Mouse (Mus musculus) kidney, embryonic 14.5 days (tissue): ENCODE measurements around the gene Mvd. TPM values are rescaled to one million over a fixed set of nuclear protein-coding genes. Genes with fewer than 3 reads are reported as not detected.

ENCODE experiments used
- ATAC-seq: fragments of 200-750 bp; cut with Nextera tagmentation; 2 replicates; pipeline ENCODE4 v1.8.0; 2017; ENCODE audit warnings: moderate number of reproducible peaks, mild to moderate bottlenecking, moderate TSS enrichment, moderate library complexity; ENCODE audit not compliant: low FRiP score, low TSS enrichment
- H3K27ac ChIP-seq: fragments of 300-500 bp; sonication (generic); 2 replicates; pipeline ENCODE4 v1.5.1; 2014; ENCODE audit warnings: low read depth, mild to moderate bottlenecking, low read length, moderate library complexity, mixed read lengths
- H3K27me3 ChIP-seq: fragments of 300-500 bp; sonication (generic); 2 replicates; pipeline ENCODE4 v1.6.1; 2014; ENCODE audit warnings: mild to moderate bottlenecking, low read length; ENCODE audit not compliant: control insufficient read depth, insufficient read depth
- H3K36me3 ChIP-seq: fragments of 300-500 bp; sonication (generic); 2 replicates; pipeline ENCODE4 v1.6.1; 2014; ENCODE audit warnings: low read length, mixed read lengths; ENCODE audit not compliant: control insufficient read depth, insufficient read depth
- H3K4me1 ChIP-seq: fragments of 300-500 bp; sonication (generic); 2 replicates; pipeline ENCODE4 v1.6.1; 2014; ENCODE audit warnings: low read length, mixed read lengths; ENCODE audit not compliant: control insufficient read depth, insufficient read depth
- H3K4me2 ChIP-seq: fragments of 300-500 bp; sonication (generic); replicated peaks from 2 replicates; pipeline ENCODE4 v1.6.1; 2014; ENCODE audit warnings: low read depth, mild to moderate bottlenecking, low read length
- H3K4me3 ChIP-seq: fragments of 300-500 bp; sonication (generic); 2 replicates; pipeline ENCODE4 v1.5.1; 2014; ENCODE audit warnings: mild to moderate bottlenecking, low read length
- H3K9ac ChIP-seq: fragments of 300-500 bp; sonication (generic); 2 replicates; pipeline ENCODE4 v1.6.1; 2014; ENCODE audit warnings: low read depth, mild to moderate bottlenecking, low read length, moderate library complexity
- H3K9me3 ChIP-seq: fragments of 300-500 bp; sonication (generic); 2 replicates; pipeline ENCODE4 v1.6.1; 2016; ENCODE audit warnings: low read length; ENCODE audit not compliant: control insufficient read depth
- WGBS: fragments of 180-500 bp; shearing (Covaris S2); extraction: QIAGEN DNeasy Blood & Tissue Kit; methylation state at CpG from one replicate; pipeline ENCODE4 v1.1.7; 2014; 5-methylcytosine and 5-hydroxymethylcytosine counted together
- polyA plus RNA-seq: library from polyadenylated mRNA; unstranded; fragments of >200 nt; fragmentation: Nextera tagmentation; extraction: Ambion mirVana; gene quantifications from 2 replicates; pipeline ENCODE4 v1.2.1, GENCODE M21; 2014

The Mvd gene
- 23.2 and 36.1 TPM in 2 replicates for polyA plus RNA-seq

- H3K9me3 ChIP-seq, result no peaks in the 10 kb centered on the region
- peak within 1 kb of the TSS; percentile 77 for H3K4me3 ChIP-seq
- under 1% methylated on average over 47 of the region's 47 CpGs for WGBS
- H3K36me3 ChIP-seq, result peaks cover 6% of the 10 kb centered on the region; the same call in 1 of the 2 replicates
- peak within 1 kb of the TSS; percentile 72 for H3K9ac ChIP-seq
- H3K27me3 ChIP-seq, result no peaks in the 10 kb centered on the region
- peak; percentile 98 for ATAC-seq
- H3K27ac ChIP-seq, result peak within 1 kb of the TSS; percentile 96
- peaks cover 11% of the 10 kb centered on the region; the same call in 1 of the 2 replicates for H3K4me1 ChIP-seq
- peak within 1 kb of the TSS; percentile 95 for H3K4me2 ChIP-seq
These were observed at the start of gene Mvd for GRCm38 (mm10) chr8:122443262-122444006. Gene Mvd (minus strand): TSS chr8:122443422.

- Histone ChIP-seq H3K4me1 (no peaks in the 10 kb centered on the region), H3K9me3 (no peaks in the 10 kb centered on the region), H3K4me3 (no peak overlapping the region), H3K27me3 (no peaks in the 10 kb centered on the region), H3K36me3 (peaks cover 82% of the 10 kb centered on the region), H3K9ac (no peak overlapping the region), H3K4me2 (no peak overlapping the region), H3K27ac (no peak overlapping the region)
- ATAC-seq, result no peak
- 97% methylated on average over 9 of the region's 9 CpGs for WGBS
These were observed 45.2 kb upstream of the Mvd start for GRCm38 (mm10) chr8:122488387-122488786.

- Histone ChIP-seq H3K4me1 (no peaks in the 10 kb centered on the region), H3K9me3 (no peaks in the 10 kb centered on the region), H3K27me3 (no peaks in the 10 kb centered on the region), H3K4me3 (no peak overlapping the region), H3K4me2 (no peak overlapping the region), H3K9ac (no peak overlapping the region), H3K27ac (no peak overlapping the region), H3K36me3 (peaks cover 93% of the 10 kb centered on the region)
- 88% methylated on average over 12 of the region's 12 CpGs for WGBS
- ATAC-seq, result no peak
These were observed 41.6 kb upstream of the Mvd start for GRCm38 (mm10) chr8:122484831-122485230.

GRCm38 (mm10) chr8:122483877-122484276 lies 40.7 kb upstream of the Mvd start:
- no peaks in the 10 kb centered on the region for H3K4me1 ChIP-seq
- no peak for ATAC-seq
- H3K4me2 ChIP-seq, result no peak overlapping the region
- no peak overlapping the region for H3K9ac ChIP-seq
- 94% methylated on average over 7 of the region's 7 CpGs for WGBS
- no peak overlapping the region for H3K4me3 ChIP-seq
- no peak overlapping the region for H3K27ac ChIP-seq
- no peaks in the 10 kb centered on the region for H3K27me3 ChIP-seq
- no peaks in the 10 kb centered on the region for H3K9me3 ChIP-seq
- peaks cover 93% of the 10 kb centered on the region for H3K36me3 ChIP-seq

GRCm38 (mm10) chr8:122482448-122482847 lies 39.2 kb upstream of the Mvd start:
- Histone ChIP-seq H3K9me3 (no peaks in the 10 kb centered on the region), H3K4me3 (no peak overlapping the region), H3K9ac (no peak overlapping the region), H3K27ac (no peak overlapping the region), H3K27me3 (no peaks in the 10 kb centered on the region), H3K36me3 (peaks cover 91% of the 10 kb centered on the region), H3K4me1 (no peaks in the 10 kb centered on the region), H3K4me2 (no peak overlapping the region)
- no peak for ATAC-seq
- 90% methylated on average over 8 of the region's 8 CpGs for WGBS

- peaks cover 16% of the 10 kb centered on the region for H3K4me1 ChIP-seq
- peak; percentile 92 for ATAC-seq
- peak within 1 kb of the TSS; percentile 52; the same call in 1 of the 2 replicates for H3K27ac ChIP-seq
- H3K9me3 ChIP-seq, result no peaks in the 10 kb centered on the region
- H3K4me2 ChIP-seq, result peak within 1 kb of the TSS; percentile 91
- peaks cover 39% of the 10 kb centered on the region for H3K36me3 ChIP-seq
- peak within 1 kb of the TSS; percentile 99 for H3K4me3 ChIP-seq
- H3K27me3 ChIP-seq, result no peaks in the 10 kb centered on the region
- H3K9ac ChIP-seq, result peak within 1 kb of the TSS; percentile 93
- 1% methylated on average over 71 of the region's 103 CpGs for WGBS
These were observed 32.5 kb upstream of the Mvd start, which contains the start of the genes Rnf166 and Ctu2 for GRCm38 (mm10) chr8:122475580-122476320. Gene Rnf166 (minus strand): TSS chr8:122476064. Gene Ctu2 (plus strand): TSS chr8:122476143.

- Histone ChIP-seq H3K4me2 (peak overlapping the region; percentile 91), H3K27me3 (no peaks in the 10 kb centered on the region), H3K27ac (peak overlapping the region; percentile 52; the same call in 1 of the 2 replicates), H3K36me3 (peaks cover 37% of the 10 kb centered on the region), H3K4me3 (peak overlapping the region; percentile 99), H3K4me1 (peaks cover 16% of the 10 kb centered on the region), H3K9me3 (no peaks in the 10 kb centered on the region), H3K9ac (peak overlapping the region; percentile 93)
- 0 out of 2 replicates have a peak, but pooled peaks have one; percentile 17 for ATAC-seq
- whole genome bisulfite sequencing, result 8% methylated on average over 16 of the region's 16 CpGs
These were observed 31.8 kb upstream of the Mvd start for GRCm38 (mm10) chr8:122474951-122475560.

GRCm38 (mm10) chr8:122473911-122474421 lies 30.7 kb upstream of the Mvd start:
- Histone ChIP-seq H3K9ac (no peak overlapping the region), H3K36me3 (peaks cover 32% of the 10 kb centered on the region), H3K27me3 (no peaks in the 10 kb centered on the region), H3K4me2 (no peak overlapping the region), H3K4me1 (peaks cover 16% of the 10 kb centered on the region), H3K9me3 (no peaks in the 10 kb centered on the region), H3K4me3 (no peak overlapping the region), H3K27ac (no peak overlapping the region)
- 88% methylated on average over 8 of the region's 8 CpGs for WGBS
- no peak for ATAC-seq
